Mouse (Mus musculus): ENCODE measurements around the gene Mettl17. TPM values are rescaled to one million over a fixed set of nuclear protein-coding genes. Genes with fewer than 3 reads are reported as not detected.

Mettl17 gene
- polyA plus RNA-seq, 1 experiment from 2014 or later: 86.0 TPM

DNA sequence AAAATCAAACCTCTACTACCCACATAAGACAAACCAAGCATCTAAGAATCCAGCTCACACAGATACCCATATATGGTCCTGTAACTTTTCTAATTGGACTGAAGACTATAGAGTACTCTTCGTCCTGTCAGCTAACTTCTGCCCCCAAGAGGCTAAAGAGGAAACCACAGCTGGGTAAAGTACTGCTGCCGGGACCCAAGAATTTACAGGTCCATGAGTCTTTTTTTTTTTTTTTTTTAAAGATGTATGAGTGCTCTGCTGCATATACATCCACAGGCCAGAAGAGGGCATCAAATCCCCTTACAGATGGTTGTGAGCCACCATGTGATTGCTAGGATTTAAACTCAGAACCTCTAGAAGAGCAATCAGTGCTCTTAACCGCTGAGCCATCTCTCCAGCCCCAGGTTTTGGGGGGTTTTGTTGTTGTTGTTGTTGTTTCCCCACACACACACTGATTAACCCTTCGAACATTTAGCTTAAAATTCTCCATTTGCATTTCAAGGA is 1.1 kb upstream of the Mettl17 start:
- peaks cover 25% of the 10 kb centered on the region for H3K36me3 ChIP-seq
- peak; percentile 35 for ATAC-seq (ENCODE audit: low FRiP score)
- H3K4me1 ChIP-seq (replicated peaks): peaks cover 21% of the 10 kb centered on the region
- no peaks in the 10 kb centered on the region for H3K27me3 ChIP-seq
- H3K9me3 ChIP-seq: no peaks in the 10 kb centered on the region
- peak overlapping the region; percentile 62; the same call in 1 of the 2 replicates for H3K9ac ChIP-seq
- under 1% methylated on average over 4 of the region's 4 CpGs for WGBS
- H3K4me3 ChIP-seq: peak overlapping the region; percentile 77
- H3K27ac ChIP-seq: peak overlapping the region; percentile 86
- H3K4me2 ChIP-seq: peak overlapping the region; percentile 71

- Histone ChIP-seq H3K4me2 (peak overlapping the region; percentile 71), H3K4me1 (replicated peaks) (peaks cover 21% of the 10 kb centered on the region), H3K9ac (peak overlapping the region; percentile 62), H3K4me3 (peak overlapping the region; percentile 77), H3K9me3 (no peaks in the 10 kb centered on the region), H3K36me3 (peaks cover 30% of the 10 kb centered on the region), H3K27me3 (no peaks in the 10 kb centered on the region), H3K27ac (peak overlapping the region; percentile 86)
- peak; percentile 52 for ATAC-seq (ENCODE audit: low FRiP score)
- 2% methylated on average over 14 of the region's 14 CpGs for WGBS
Observed at GRCm38 (mm10) chr14:51884031-51884544, 554 bp upstream of the Mettl17 start.

- no peak for ATAC-seq (ENCODE audit: low FRiP score)
- Histone ChIP-seq H3K9me3 (no peaks in the 10 kb centered on the region), H3K36me3 (peaks cover 50% of the 10 kb centered on the region), H3K27ac (no peak overlapping the region), H3K27me3 (no peaks in the 10 kb centered on the region), H3K9ac (peak overlapping the region; percentile 91), H3K4me2 (peak overlapping the region; percentile 71), H3K4me1 (replicated peaks) (peaks cover 21% of the 10 kb centered on the region), H3K4me3 (peak overlapping the region; percentile 77)
- 53% methylated on average over 6 of the region's 6 CpGs for WGBS
Observed at GRCm38 (mm10) chr14:51886051-51886450, 1.4 kb downstream of the Mettl17 start.

- 87% methylated on average over 6 of the region's 6 CpGs for WGBS
Observed at GRCm38 (mm10) chr14:51889833-51890232, 5.2 kb downstream of the Mettl17 start.

DNA sequence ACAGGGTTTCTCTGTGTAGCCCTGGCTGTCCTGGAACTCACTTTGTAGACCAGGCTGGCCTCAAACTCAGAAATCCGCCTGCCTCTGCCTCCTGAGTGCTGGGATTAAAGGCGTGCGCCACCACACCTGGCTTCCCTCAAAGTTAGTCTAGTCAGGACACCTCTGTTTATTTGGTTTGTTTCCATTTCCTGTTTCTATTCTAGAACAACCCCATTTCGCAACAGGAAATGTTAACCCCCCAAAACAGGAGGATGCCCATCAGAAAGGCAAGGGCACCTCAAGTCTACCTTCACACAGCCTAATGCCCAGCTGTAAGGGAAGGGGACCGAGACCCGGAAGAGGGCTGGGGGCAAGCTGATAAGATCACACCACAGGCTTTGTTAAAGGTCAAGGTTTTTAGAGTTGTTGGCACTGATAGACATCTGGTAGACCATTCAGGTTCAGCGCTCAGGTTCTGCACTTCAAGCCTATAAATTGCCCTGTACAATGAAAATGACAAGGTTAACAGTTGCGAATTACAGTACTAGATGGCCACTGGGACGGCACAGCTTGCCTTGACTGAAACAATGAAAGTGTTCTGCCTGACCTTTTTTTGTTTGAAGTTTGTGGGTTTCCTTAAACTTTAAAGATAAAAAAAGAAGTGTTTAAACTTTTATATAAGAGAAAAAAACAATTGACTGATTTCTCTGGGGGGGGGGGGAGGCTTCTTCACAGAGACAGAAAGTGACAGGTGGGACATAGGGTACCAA is 7.7 kb downstream of the Mettl17 start, which contains the start of gene Slc39a2:
Gene Slc39a2 (plus strand): TSS at position 699 of the 749 bp plus-strand sequence.
- no peak within 1 kb of the TSS for H3K9ac ChIP-seq
- no peaks in the 10 kb centered on the region for H3K9me3 ChIP-seq
- no peaks in the 10 kb centered on the region for H3K4me1 ChIP-seq (replicated peaks)
- H3K27ac ChIP-seq: no peak within 1 kb of the TSS
- WGBS: 96% methylated on average over 9 of the region's 9 CpGs
- peaks cover 84% of the 10 kb centered on the region for H3K36me3 ChIP-seq
- no peaks in the 10 kb centered on the region for H3K27me3 ChIP-seq
- no peak within 1 kb of the TSS for H3K4me3 ChIP-seq
- no peak for ATAC-seq (ENCODE audit: low FRiP score)
- no peak within 1 kb of the TSS for H3K4me2 ChIP-seq

More at GRCm38 (mm10) chr14:51889833-51890232, 5.2 kb downstream of the Mettl17 start:
- Histone ChIP-seq H3K4me2 (no peak overlapping the region), H3K9ac (no peak overlapping the region), H3K4me1 (replicated peaks) (peaks cover 18% of the 10 kb centered on the region), H3K27me3 (no peaks in the 10 kb centered on the region), H3K9me3 (no peaks in the 10 kb centered on the region), H3K4me3 (no peak overlapping the region), H3K27ac (no peak overlapping the region), H3K36me3 (peaks cover 82% of the 10 kb centered on the region)
- no peak for ATAC-seq (ENCODE audit: low FRiP score)

DNA sequence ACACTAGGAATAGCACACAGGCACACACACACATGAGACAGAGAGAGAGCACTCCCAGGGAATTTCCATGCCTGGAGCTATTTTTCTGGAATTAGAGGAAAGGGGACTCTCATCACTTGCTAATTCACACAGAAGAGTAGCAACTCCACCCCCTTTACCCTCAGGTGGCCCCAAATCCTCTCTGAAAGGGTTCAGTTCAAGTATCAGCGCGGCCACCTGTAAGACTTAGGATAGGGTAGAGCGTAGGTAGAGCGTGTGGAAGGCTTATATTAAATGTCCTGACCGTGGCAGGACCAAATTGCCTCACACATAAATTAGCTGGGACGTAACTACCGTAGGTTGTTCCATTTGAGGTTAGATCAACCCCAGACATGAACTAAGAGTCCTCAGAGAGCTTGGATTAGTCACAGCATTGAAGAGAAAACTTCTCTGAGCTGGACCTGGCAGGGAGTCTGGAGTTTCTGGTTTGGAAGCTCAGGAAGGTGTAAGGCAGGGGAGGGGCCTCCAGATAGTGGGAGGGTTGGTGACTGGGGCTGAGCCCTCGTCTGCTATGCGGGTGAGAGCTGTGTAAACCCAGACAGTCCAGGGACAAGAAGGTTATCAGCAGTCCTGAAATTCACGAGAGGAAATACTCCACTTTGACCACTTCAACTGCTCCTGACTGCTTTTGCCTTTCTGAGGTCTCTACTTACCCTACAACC is 8.6 kb downstream of the Mettl17 start:
- no peak overlapping the region for H3K27ac ChIP-seq
- ATAC-seq (ENCODE audit: low FRiP score): no peak
- no peaks in the 10 kb centered on the region for H3K9me3 ChIP-seq
- H3K4me1 ChIP-seq (replicated peaks): no peaks in the 10 kb centered on the region
- H3K36me3 ChIP-seq: peaks cover 75% of the 10 kb centered on the region
- H3K4me2 ChIP-seq: no peak overlapping the region
- H3K9ac ChIP-seq: no peak overlapping the region
- no peaks in the 10 kb centered on the region for H3K27me3 ChIP-seq
- 37% methylated on average over 10 of the region's 10 CpGs for whole genome bisulfite sequencing
- H3K4me3 ChIP-seq: no peak overlapping the region

GRCm38 (mm10) chr14:51893809-51894208 is 9.2 kb downstream of the Mettl17 start:
- Histone ChIP-seq H3K9me3 (no peaks in the 10 kb centered on the region), H3K27me3 (no peaks in the 10 kb centered on the region), H3K36me3 (peaks cover 69% of the 10 kb centered on the region), H3K27ac (no peak overlapping the region), H3K4me2 (no peak overlapping the region), H3K4me3 (no peak overlapping the region), H3K4me1 (replicated peaks) (no peaks in the 10 kb centered on the region), H3K9ac (no peak overlapping the region)
- no peak for ATAC-seq (ENCODE audit: low FRiP score)
- 70% methylated on average over 3 of the region's 3 CpGs for WGBS

DNA sequence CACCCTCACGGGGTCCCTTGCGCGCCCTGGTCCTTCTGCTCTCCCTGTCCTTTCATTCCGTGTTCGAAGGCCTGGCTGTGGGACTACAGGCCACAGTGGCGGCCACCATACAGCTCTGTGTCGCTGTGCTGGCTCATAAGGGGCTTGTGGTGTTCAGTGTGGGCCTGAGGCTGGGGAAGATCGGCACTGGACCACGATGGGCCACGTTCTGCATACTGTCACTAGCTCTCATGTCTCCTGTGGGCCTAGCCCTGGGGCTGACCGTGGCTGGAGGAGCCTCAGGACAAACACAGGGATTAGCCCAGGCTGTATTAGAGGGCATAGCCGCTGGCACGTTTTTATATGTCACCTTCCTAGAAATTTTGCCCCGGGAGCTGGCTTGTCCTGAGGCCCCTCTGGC is 10.4 kb downstream of the Mettl17 start:
- Histone ChIP-seq H3K27ac (no peak overlapping the region), H3K36me3 (peaks cover 57% of the 10 kb centered on the region), H3K9me3 (no peaks in the 10 kb centered on the region), H3K27me3 (no peaks in the 10 kb centered on the region), H3K4me2 (no peak overlapping the region), H3K4me1 (replicated peaks) (no peaks in the 10 kb centered on the region), H3K9ac (no peak overlapping the region), H3K4me3 (no peak overlapping the region)
- 81% methylated on average over 14 of the region's 14 CpGs for WGBS
- ATAC-seq (ENCODE audit: low FRiP score): no peak

DNA sequence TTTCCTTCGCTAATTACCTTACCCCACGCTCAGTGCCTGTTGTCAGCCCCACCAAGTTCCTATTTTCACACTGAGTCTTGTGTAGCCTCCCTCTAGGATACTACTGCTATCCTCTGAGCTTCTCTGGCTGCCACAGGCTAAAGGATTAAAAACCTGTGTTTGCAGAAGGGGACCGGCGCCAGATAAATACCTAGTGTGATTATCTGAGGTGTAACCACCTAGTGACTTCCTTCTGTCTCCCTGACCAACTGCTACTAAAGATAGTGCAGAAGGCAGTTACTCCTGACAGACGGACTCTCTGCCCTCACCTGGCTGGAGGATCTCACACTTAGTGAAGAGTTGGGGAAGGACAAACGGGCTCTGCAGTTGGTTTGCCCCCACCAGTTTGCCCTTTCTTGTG is 11.4 kb downstream of the Mettl17 start:
- WGBS: 92% methylated on average over 6 of the region's 6 CpGs
- Histone ChIP-seq H3K27me3 (no peaks in the 10 kb centered on the region), H3K4me2 (no peak overlapping the region), H3K36me3 (peaks cover 47% of the 10 kb centered on the region), H3K4me1 (replicated peaks) (no peaks in the 10 kb centered on the region), H3K9me3 (no peaks in the 10 kb centered on the region), H3K27ac (no peak overlapping the region), H3K4me3 (no peak overlapping the region), H3K9ac (no peak overlapping the region)
- no peak for ATAC-seq (ENCODE audit: low FRiP score)

- 82% methylated on average over 8 of the region's 8 CpGs for WGBS
- no peak overlapping the region for H3K27ac ChIP-seq
- H3K9me3 ChIP-seq: no peaks in the 10 kb centered on the region
- H3K4me2 ChIP-seq: no peak overlapping the region
- no peaks in the 10 kb centered on the region for H3K27me3 ChIP-seq
- no peak for ATAC-seq (ENCODE audit: low FRiP score)
- H3K4me3 ChIP-seq: no peak overlapping the region
- H3K9ac ChIP-seq: no peak overlapping the region
- no peaks in the 10 kb centered on the region for H3K4me1 ChIP-seq (replicated peaks)
- peaks cover 41% of the 10 kb centered on the region for H3K36me3 ChIP-seq
Observed at GRCm38 (mm10) chr14:51896539-51897170, 12.0 kb downstream of the Mettl17 start.

GRCm38 (mm10) chr14:51899351-51899750 is 14.7 kb downstream of the Mettl17 start:
- ATAC-seq (ENCODE audit: low FRiP score): no peak
- no peaks in the 10 kb centered on the region for H3K4me1 ChIP-seq (replicated peaks)

More at GRCm38 (mm10) chr14:51899351-51899750, 14.7 kb downstream of the Mettl17 start:
- H3K27me3 ChIP-seq: no peaks in the 10 kb centered on the region
- no peaks in the 10 kb centered on the region for H3K9me3 ChIP-seq
- 92% methylated on average over 1 of the region's 1 CpGs for WGBS
- peaks cover 19% of the 10 kb centered on the region for H3K36me3 ChIP-seq
- no peak overlapping the region for H3K9ac ChIP-seq
- H3K27ac ChIP-seq: no peak overlapping the region
- H3K4me2 ChIP-seq: no peak overlapping the region
- no peak overlapping the region for H3K4me3 ChIP-seq

Data from hindbrain, embryonic 13.5 days (tissue).